Mouse (Mus musculus) mesoderm, embryonic 11.5 days (tissue): Measurements from ENCODE around the gene Fam110a.

Source experiments
- DNase-seq: peaks from one replicate; pipeline ENCODE4 v3.0.0-alpha.2; 2012; ENCODE audit warnings: low read depth, low spot score

The Fam110a gene

GRCm38 (mm10) chr2:151937893-151938292, 42.1 kb downstream of the Fam110a start:
- DNase-seq = peak; percentile 29

- peak; percentile 83 for DNase-seq
These were observed 49.5 kb downstream of the Fam110a start for GRCm38 (mm10) chr2:151930389-151931074.

GRCm38 (mm10) chr2:151927103-151927502, 52.9 kb downstream of the Fam110a start:
- DNase-seq = no peak

DNA sequence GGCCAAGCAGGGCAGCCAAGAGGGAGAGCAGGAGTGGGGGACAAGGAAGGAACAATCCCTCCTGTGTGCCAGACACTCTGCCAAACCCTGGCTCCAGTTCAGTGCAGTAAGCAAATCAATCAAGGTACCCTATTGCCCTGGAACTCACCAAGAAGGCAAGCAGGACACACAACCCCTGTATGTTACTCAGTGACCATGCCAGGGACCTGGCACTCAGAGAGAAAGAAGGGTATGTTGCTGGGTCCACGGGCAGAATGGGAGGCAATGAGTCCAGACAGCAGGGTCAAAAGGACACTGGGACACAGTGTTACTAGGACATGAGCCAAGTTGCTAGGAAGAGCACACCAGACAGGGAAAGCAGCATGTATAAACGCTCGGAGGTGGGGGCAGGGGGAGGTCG, 54.3 kb downstream of the Fam110a start:
- DNase-seq = no peak

- DNase-seq = no peak
These were observed 55.7 kb downstream of the Fam110a start for GRCm38 (mm10) chr2:151924276-151924675.

DNA sequence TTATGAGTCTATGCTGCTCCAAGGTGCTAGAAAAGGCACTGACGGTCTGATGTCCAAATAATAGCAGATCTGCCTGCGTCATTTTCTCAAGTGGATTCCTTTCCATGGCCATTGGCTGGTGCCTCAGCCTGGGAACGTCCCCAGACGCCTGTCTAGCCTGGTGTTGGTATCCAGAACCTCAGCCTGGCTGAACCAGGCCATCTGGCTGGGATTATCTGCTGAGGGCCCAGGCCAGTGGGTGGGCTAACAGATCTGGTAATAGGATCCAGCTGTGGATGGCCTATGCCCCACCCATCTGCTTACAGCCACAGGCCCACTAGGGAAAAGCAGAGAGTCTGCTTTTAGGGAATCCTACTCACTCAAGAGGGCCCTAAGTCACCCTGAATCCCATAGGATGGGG, 58.4 kb downstream of the Fam110a start:
- peak; percentile 69 for DNase-seq

DNA sequence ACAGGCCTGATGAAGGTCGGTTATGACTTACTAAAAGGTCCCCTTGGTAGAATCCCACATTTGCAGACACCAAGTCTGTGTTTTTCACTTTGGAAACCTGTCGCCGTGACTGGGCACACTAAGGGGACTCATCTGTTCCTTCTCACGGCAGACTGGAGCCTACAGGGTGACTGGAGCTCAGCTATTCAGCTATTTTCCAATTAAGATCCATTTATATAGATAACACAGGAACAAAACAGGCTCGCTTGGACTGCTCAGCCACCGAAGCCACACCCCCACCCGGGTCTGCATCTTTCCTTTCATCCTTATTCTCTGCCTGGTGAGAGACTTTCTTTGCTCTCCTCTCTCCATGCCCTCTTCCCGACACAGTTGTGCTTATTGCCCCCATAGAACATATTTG, 59.0 kb downstream of the Fam110a start:
- DNase-seq = no peak
